Mouse (Mus musculus): ENCODE measurements at regions not wholly inside any gene's neighbourhood (a gene's known extent, or its start where the extent isn't known, plus 50 kb on each side); places are given as distances from the start of the nearest gene placed in this dataset.

DNA sequence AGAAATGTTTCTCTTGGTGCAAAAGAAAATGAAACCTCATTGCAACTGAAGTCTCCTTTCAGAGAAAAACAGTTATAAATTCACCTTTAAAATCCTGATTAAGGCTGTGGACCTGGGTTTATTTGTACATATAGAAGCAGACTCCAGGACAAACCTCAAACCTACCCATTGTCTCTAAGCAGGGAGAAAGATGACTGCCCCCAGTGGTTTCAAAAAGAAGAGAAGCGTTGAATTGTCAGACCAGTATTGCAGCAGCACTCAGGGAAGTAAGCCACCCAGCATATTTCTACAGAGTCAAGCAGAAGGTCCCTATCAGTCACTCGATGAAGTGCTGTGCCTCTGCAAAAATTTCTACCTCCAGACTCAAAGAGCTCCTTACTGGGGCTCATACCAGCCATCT, 332.1 kb downstream of the Irx1 start:
- H3K36me3 ChIP-seq (replicated peaks in 1 of 2; ENCODE audit: control insufficient read depth in 1 of 2, insufficient read depth in 1 of 2, low read length in 1 of 2) = no peaks in the 10 kb centered on the region
- no peak overlapping the region for H3K9ac ChIP-seq (ENCODE audit: insufficient read depth, low read depth)
- in situ Hi-C loops (cut with MboI; ENCODE audit: low pct_ligation_motif_present, low pct_unique_long_range_greater_than_20kb, low sequenced_read_pairs) (no loop called here), dilution Hi-C loops (cut with MboI; ENCODE audit: extremely low pct_ligation_motif_present, extremely low pct_unique_long_range_greater_than_20kb, low sequenced_read_pairs) (no loop called here)
- H3K79me2 ChIP-seq (replicated peaks; ENCODE audit: control insufficient read depth, extremely low read depth, insufficient read depth, poor library complexity, severe bottlenecking) = no peaks in the 10 kb centered on the region
- H3K4me3 ChIP-seq (replicated peaks in 1 of 3; ENCODE audit: low read depth in 2 of 3, low read length in 2 of 3, poor library complexity in 1 of 3) = no peak overlapping the region
- no peaks in the 10 kb centered on the region for H3K4me1 ChIP-seq (ENCODE audit: control insufficient read depth in 1 of 2, insufficient read depth in 2 of 2)
- no peak overlapping the region for H3K4me2 ChIP-seq (ENCODE audit: insufficient read depth, low read depth, poor library complexity, severe bottlenecking)
- no peak for TF ChIP-seq HCFC1 (IDR thresholded peaks at IDR 0.05; ENCODE audit: low read depth, low read length)
- TF ChIP-seq CTCF (conservative IDR thresholded peaks at IDR 0.05 in 1 of 2, IDR thresholded peaks at IDR 0.05 in 1 of 2; ENCODE audit: low read depth in 2 of 2, low read length in 2 of 2) = peak in 1 of 2 experiments; percentile 31; a peak in 2 of 4 replicates
- no peak for TF ChIP-seq MAFK (IDR thresholded peaks at IDR 0.05; ENCODE audit: insufficient replicate concordance, low read length)
- TF ChIP-seq RAD21 (IDR thresholded peaks at IDR 0.05; ENCODE audit: low read depth, low read length) = peak; percentile 3; the same call in 1 of the 2 replicates
- no peaks in the 10 kb centered on the region for H3K9me3 ChIP-seq (replicated peaks; ENCODE audit: low read length)
- H3K27me3 ChIP-seq (replicated peaks) = no peaks in the 10 kb centered on the region
- peak; percentile 8 for DNase-seq (ENCODE audit: extremely low read depth)
- H3K27ac ChIP-seq (ENCODE audit: insufficient read depth, low read depth) = no peak overlapping the region

- TF ChIP-seq ZMIZ1 (IDR thresholded peaks at IDR 0.05; ENCODE audit: low read depth, low read length) = no peak
- no peak for TF ChIP-seq TBP (conservative IDR thresholded peaks at IDR 0.05; ENCODE audit: low read depth, low read length)
- no peak for TF ChIP-seq MAFK (IDR thresholded peaks at IDR 0.05; ENCODE audit: insufficient replicate concordance, low read length)
- TF ChIP-seq BHLHE40 (IDR thresholded peaks at IDR 0.05; ENCODE audit: low read depth, low read length) = no peak
- no peak for TF ChIP-seq NRF1 (IDR thresholded peaks at IDR 0.05; ENCODE audit: low read depth, low read length)
- no peak for TF ChIP-seq ZNF384 (IDR thresholded peaks at IDR 0.05; ENCODE audit: low read depth, low read length)
- no peak for TF ChIP-seq MXI1 (IDR thresholded peaks at IDR 0.05; ENCODE audit: low read depth, low read length)
- TF ChIP-seq CHD1 (IDR thresholded peaks at IDR 0.05; ENCODE audit: low read depth, low read length) = no peak
- no peak for TF ChIP-seq ETS1 (conservative IDR thresholded peaks at IDR 0.05; ENCODE audit: low read depth, low read length)
- Histone ChIP-seq H3K9me3 (replicated peaks; ENCODE audit: low read length) (no peaks in the 10 kb centered on the region), H3K4me2 (ENCODE audit: insufficient read depth, low read depth, poor library complexity, severe bottlenecking) (no peak overlapping the region), H3K27me3 (replicated peaks) (no peaks in the 10 kb centered on the region), H3K79me2 (replicated peaks; ENCODE audit: control insufficient read depth, extremely low read depth, insufficient read depth, poor library complexity, severe bottlenecking) (no peaks in the 10 kb centered on the region), H3K36me3 (replicated peaks in 1 of 2; ENCODE audit: control insufficient read depth in 1 of 2, insufficient read depth in 1 of 2, low read length in 1 of 2) (no peaks in the 10 kb centered on the region), H3K27ac (ENCODE audit: insufficient read depth, low read depth) (no peak overlapping the region), H3K9ac (ENCODE audit: insufficient read depth, low read depth) (no peak overlapping the region), H3K4me3 (replicated peaks in 1 of 3; ENCODE audit: low read depth in 2 of 3, low read length in 2 of 3, poor library complexity in 1 of 3) (no peak overlapping the region), H3K4me1 (ENCODE audit: control insufficient read depth in 1 of 2, insufficient read depth in 2 of 2) (peaks cover 0 to 4% of the 10 kb centered on the region in 2 experiments; a peak in 2 of 4 replicates)
- DNase-seq (ENCODE audit: extremely low read depth) = no peak
- dilution Hi-C loops (cut with MboI; ENCODE audit: extremely low pct_ligation_motif_present, extremely low pct_unique_long_range_greater_than_20kb, low sequenced_read_pairs) (no loop called here), in situ Hi-C loops (cut with MboI; ENCODE audit: low pct_ligation_motif_present, low pct_unique_long_range_greater_than_20kb, low sequenced_read_pairs) (no loop called here)
Measured at GRCm38 (mm10) chr13:71617198-71617597, 346.3 kb downstream of the Irx1 start.

- Histone ChIP-seq H3K36me3 (replicated peaks in 1 of 2; ENCODE audit: control insufficient read depth in 1 of 2, insufficient read depth in 1 of 2, low read length in 1 of 2) (no peaks in the 10 kb centered on the region), H3K9me3 (replicated peaks; ENCODE audit: low read length) (no peaks in the 10 kb centered on the region), H3K9ac (ENCODE audit: insufficient read depth, low read depth) (no peak overlapping the region), H3K27me3 (replicated peaks) (no peaks in the 10 kb centered on the region), H3K4me2 (ENCODE audit: insufficient read depth, low read depth, poor library complexity, severe bottlenecking) (no peak overlapping the region), H3K4me1 (ENCODE audit: control insufficient read depth in 1 of 2, insufficient read depth in 2 of 2) (no peaks in the 10 kb centered on the region), H3K4me3 (replicated peaks in 1 of 3; ENCODE audit: low read depth in 2 of 3, low read length in 2 of 3, poor library complexity in 1 of 3) (no peak overlapping the region), H3K79me2 (replicated peaks; ENCODE audit: control insufficient read depth, extremely low read depth, insufficient read depth, poor library complexity, severe bottlenecking) (no peaks in the 10 kb centered on the region), H3K27ac (ENCODE audit: insufficient read depth, low read depth) (no peak overlapping the region)
- in situ Hi-C loops (cut with MboI; ENCODE audit: low pct_ligation_motif_present, low pct_unique_long_range_greater_than_20kb, low sequenced_read_pairs) = no loop called here
- DNase-seq (ENCODE audit: extremely low read depth) = no peak
- TF ChIP-seq MXI1 (IDR thresholded peaks at IDR 0.05; ENCODE audit: low read depth, low read length) = no peak
- no peak for TF ChIP-seq IRF4 (IDR thresholded peaks at IDR 0.05; ENCODE audit: low read depth, low read length)
- TF ChIP-seq MYC (IDR thresholded peaks at IDR 0.05; ENCODE audit: low read depth, low read length) = no peak
- TF ChIP-seq USF1 (IDR thresholded peaks at IDR 0.05; ENCODE audit: low read depth, low read length) = no peak
- no peak for TF ChIP-seq HCFC1 (IDR thresholded peaks at IDR 0.05; ENCODE audit: low read depth, low read length)
- TF ChIP-seq MEF2A (IDR thresholded peaks at IDR 0.05; ENCODE audit: borderline replicate concordance, low read depth, low read length) = no peak
- TF ChIP-seq POLR2A (IDR thresholded peaks at IDR 0.05; ENCODE audit: low read depth, low read length) = no peak
- TF ChIP-seq EP300 (IDR thresholded peaks at IDR 0.05; ENCODE audit: low read length) = no peak
- no peak for TF ChIP-seq CHD1 (IDR thresholded peaks at IDR 0.05; ENCODE audit: low read depth, low read length)
- TF ChIP-seq NELFE (IDR thresholded peaks at IDR 0.05; ENCODE audit: low read depth, low read length) = no peak
- no peak for TF ChIP-seq CHD2 (IDR thresholded peaks at IDR 0.05; ENCODE audit: low read length)
- no peak for TF ChIP-seq KAT2A (IDR thresholded peaks at IDR 0.05; ENCODE audit: insufficient replicate concordance, low read length)
- TF ChIP-seq GABPA (IDR thresholded peaks at IDR 0.05; ENCODE audit: insufficient replicate concordance, low read depth, low read length) = no peak
- no peak for TF ChIP-seq BHLHE40 (IDR thresholded peaks at IDR 0.05; ENCODE audit: low read depth, low read length)
- no peak for TF ChIP-seq SMC3 (IDR thresholded peaks at IDR 0.05; ENCODE audit: low read depth, low read length)
- TF ChIP-seq MAFK (IDR thresholded peaks at IDR 0.05; ENCODE audit: insufficient replicate concordance, low read length) = no peak
- no peak for TF ChIP-seq TBP (conservative IDR thresholded peaks at IDR 0.05; ENCODE audit: low read depth, low read length)
- TF ChIP-seq USF2 (conservative IDR thresholded peaks at IDR 0.05; ENCODE audit: low read depth, low read length) = no peak
- dilution Hi-C loops (cut with MboI; ENCODE audit: extremely low pct_ligation_motif_present, extremely low pct_unique_long_range_greater_than_20kb, low sequenced_read_pairs) = no loop called here
Measured at GRCm38 (mm10) chr13:71612393-71613179, 350.9 kb downstream of the Irx1 start.

All from CH12.LX (cell line).